Mouse (Mus musculus): ENCODE measurements around the gene Tm9sf2. TPM values are rescaled to one million over a fixed set of nuclear protein-coding genes. Genes with fewer than 3 reads are reported as not detected.

Tm9sf2 gene
- polyA plus RNA-seq, 1 experiment from 2014 or later, result 180 TPM

GRCm38 (mm10) chr14:122104881-122105280 is 2.0 kb upstream of the Tm9sf2 start:
- Histone ChIP-seq H3K4me3 (replicated peaks) (peak overlapping the region; percentile 100), H3K4me2 (peak overlapping the region; percentile 77), H3K9me3 (replicated peaks) (no peaks in the 10 kb centered on the region), H3K4me1 (peaks cover 31% of the 10 kb centered on the region), H3K27ac (peak overlapping the region; percentile 95), H3K9ac (peak overlapping the region; percentile 65), H3K36me3 (no peaks in the 10 kb centered on the region), H3K27me3 (no peaks in the 10 kb centered on the region)
- under 1% methylated on average over 24 of the region's 24 CpGs for WGBS
- peak; percentile 95 for ATAC-seq (replicated peaks; ENCODE audit: low FRiP score)

- 69% methylated on average over 16 of the region's 16 CpGs for WGBS
- peaks cover 31% of the 10 kb centered on the region for H3K4me1 ChIP-seq
- peak overlapping the region; percentile 77 for H3K4me2 ChIP-seq
- H3K27ac ChIP-seq, result peak overlapping the region; percentile 95
- H3K36me3 ChIP-seq, result 0 out of 2 replicates have a peak, but pooled peaks cover 1% of the 10 kb centered on the region
- H3K27me3 ChIP-seq, result no peaks in the 10 kb centered on the region
- H3K9me3 ChIP-seq (replicated peaks), result no peaks in the 10 kb centered on the region
- peak overlapping the region; percentile 65 for H3K9ac ChIP-seq
- H3K4me3 ChIP-seq (replicated peaks), result peak overlapping the region; percentile 100
- no peak for ATAC-seq (replicated peaks; ENCODE audit: low FRiP score)
Measured at GRCm38 (mm10) chr14:122105391-122106285, 1.2 kb upstream of the Tm9sf2 start.

- H3K36me3 ChIP-seq, result peaks cover 7% of the 10 kb centered on the region; the same call in 1 of the 2 replicates
- peak; percentile 27 for ATAC-seq (replicated peaks; ENCODE audit: low FRiP score)
Measured at GRCm38 (mm10) chr14:122107481-122108214, 810 bp downstream of the Tm9sf2 start.

GRCm38 (mm10) chr14:122111681-122112080 is 4.8 kb downstream of the Tm9sf2 start:
- H3K4me1 ChIP-seq, result peaks cover 27% of the 10 kb centered on the region
- H3K9me3 ChIP-seq (replicated peaks), result no peaks in the 10 kb centered on the region
- 84% methylated on average over 2 of the region's 2 CpGs for WGBS
- peaks cover 7% of the 10 kb centered on the region; the same call in 1 of the 2 replicates for H3K36me3 ChIP-seq
- H3K27me3 ChIP-seq, result no peaks in the 10 kb centered on the region
- no peak overlapping the region for H3K4me2 ChIP-seq
- H3K4me3 ChIP-seq (replicated peaks), result no peak overlapping the region
- H3K27ac ChIP-seq, result no peak overlapping the region
- no peak for ATAC-seq (replicated peaks; ENCODE audit: low FRiP score)
- no peak overlapping the region for H3K9ac ChIP-seq

More at GRCm38 (mm10) chr14:122107481-122108214, 810 bp downstream of the Tm9sf2 start:
- peak overlapping the region; percentile 77 for H3K4me2 ChIP-seq
- WGBS, result 3% methylated on average over 44 of the region's 44 CpGs
- no peaks in the 10 kb centered on the region for H3K9me3 ChIP-seq (replicated peaks)
- H3K4me1 ChIP-seq, result peaks cover 31% of the 10 kb centered on the region
- no peaks in the 10 kb centered on the region for H3K27me3 ChIP-seq
- peak overlapping the region; percentile 100 for H3K4me3 ChIP-seq (replicated peaks)
- H3K27ac ChIP-seq, result peak overlapping the region; percentile 99
- peak overlapping the region; percentile 98 for H3K9ac ChIP-seq

GRCm38 (mm10) chr14:122112311-122112710 is 5.5 kb downstream of the Tm9sf2 start:
- no peak overlapping the region for H3K27ac ChIP-seq
- 82% methylated on average over 5 of the region's 5 CpGs for WGBS
- no peaks in the 10 kb centered on the region for H3K27me3 ChIP-seq
- peaks cover 7% of the 10 kb centered on the region; the same call in 1 of the 2 replicates for H3K36me3 ChIP-seq
- peaks cover 30% of the 10 kb centered on the region for H3K4me1 ChIP-seq
- no peak for ATAC-seq (replicated peaks; ENCODE audit: low FRiP score)
- no peaks in the 10 kb centered on the region for H3K9me3 ChIP-seq (replicated peaks)
- H3K4me3 ChIP-seq (replicated peaks), result no peak overlapping the region
- no peak overlapping the region for H3K4me2 ChIP-seq
- no peak overlapping the region for H3K9ac ChIP-seq

GRCm38 (mm10) chr14:122116200-122116599 is 9.4 kb downstream of the Tm9sf2 start:
- H3K4me3 ChIP-seq (replicated peaks), result no peak overlapping the region
- peaks cover 15% of the 10 kb centered on the region for H3K4me1 ChIP-seq
- ATAC-seq (replicated peaks; ENCODE audit: low FRiP score), result no peak
- H3K27me3 ChIP-seq, result no peaks in the 10 kb centered on the region
- H3K27ac ChIP-seq, result no peak overlapping the region
- no peak overlapping the region for H3K9ac ChIP-seq
- H3K9me3 ChIP-seq (replicated peaks), result no peaks in the 10 kb centered on the region
- H3K36me3 ChIP-seq, result peaks cover 2% of the 10 kb centered on the region; the same call in 1 of the 2 replicates
- H3K4me2 ChIP-seq, result no peak overlapping the region
- WGBS, result 81% methylated on average over 1 of the region's 1 CpGs

GRCm38 (mm10) chr14:122130111-122130797 is 23.4 kb downstream of the Tm9sf2 start:
- Histone ChIP-seq H3K4me2 (no peak overlapping the region), H3K4me1 (no peaks in the 10 kb centered on the region), H3K9ac (no peak overlapping the region), H3K4me3 (replicated peaks) (no peak overlapping the region), H3K36me3 (peaks cover 72% of the 10 kb centered on the region), H3K27ac (no peak overlapping the region), H3K9me3 (replicated peaks) (no peaks in the 10 kb centered on the region), H3K27me3 (no peaks in the 10 kb centered on the region)
- 83% methylated on average over 5 of the region's 5 CpGs for WGBS
- ATAC-seq (replicated peaks; ENCODE audit: low FRiP score), result no peak

- Histone ChIP-seq H3K27ac (no peak overlapping the region), H3K27me3 (no peaks in the 10 kb centered on the region), H3K36me3 (peaks cover 61% of the 10 kb centered on the region), H3K9ac (no peak overlapping the region), H3K4me1 (no peaks in the 10 kb centered on the region), H3K9me3 (replicated peaks) (no peaks in the 10 kb centered on the region), H3K4me3 (replicated peaks) (no peak overlapping the region), H3K4me2 (no peak overlapping the region)
- 79% methylated on average over 2 of the region's 2 CpGs for WGBS
- ATAC-seq (replicated peaks; ENCODE audit: low FRiP score), result no peak
Measured at GRCm38 (mm10) chr14:122131644-122132043, 24.8 kb downstream of the Tm9sf2 start.

GRCm38 (mm10) chr14:122136368-122136928 is 29.6 kb downstream of the Tm9sf2 start:
- whole genome bisulfite sequencing, result 83% methylated on average over 3 of the region's 3 CpGs
- Histone ChIP-seq H3K36me3 (peaks cover 61% of the 10 kb centered on the region), H3K27ac (no peak overlapping the region), H3K4me3 (replicated peaks) (no peak overlapping the region), H3K9me3 (replicated peaks) (no peaks in the 10 kb centered on the region), H3K4me2 (no peak overlapping the region), H3K27me3 (no peaks in the 10 kb centered on the region), H3K4me1 (no peaks in the 10 kb centered on the region), H3K9ac (no peak overlapping the region)
- ATAC-seq (replicated peaks; ENCODE audit: low FRiP score), result no peak

- H3K4me2 ChIP-seq, result no peak overlapping the region
- H3K9ac ChIP-seq, result no peak overlapping the region
- peaks cover 62% of the 10 kb centered on the region for H3K36me3 ChIP-seq
- no peaks in the 10 kb centered on the region for H3K9me3 ChIP-seq (replicated peaks)
- no peaks in the 10 kb centered on the region for H3K27me3 ChIP-seq
- no peaks in the 10 kb centered on the region for H3K4me1 ChIP-seq
- no peak overlapping the region for H3K4me3 ChIP-seq (replicated peaks)
- WGBS, result 64% methylated on average over 7 of the region's 7 CpGs
- no peak for ATAC-seq (replicated peaks; ENCODE audit: low FRiP score)
- no peak overlapping the region for H3K27ac ChIP-seq
Measured at GRCm38 (mm10) chr14:122137234-122137633, 30.4 kb downstream of the Tm9sf2 start.

- no peak overlapping the region for H3K27ac ChIP-seq
- H3K4me2 ChIP-seq, result no peak overlapping the region
- H3K4me1 ChIP-seq, result no peaks in the 10 kb centered on the region
- ATAC-seq (replicated peaks; ENCODE audit: low FRiP score), result no peak
- no peak overlapping the region for H3K4me3 ChIP-seq (replicated peaks)
- peaks cover 77% of the 10 kb centered on the region for H3K36me3 ChIP-seq
- WGBS, result 65% methylated on average over 1 of the region's 1 CpGs
- no peaks in the 10 kb centered on the region for H3K27me3 ChIP-seq
- no peaks in the 10 kb centered on the region for H3K9me3 ChIP-seq (replicated peaks)
- no peak overlapping the region for H3K9ac ChIP-seq
Measured at GRCm38 (mm10) chr14:122140126-122140525, 33.3 kb downstream of the Tm9sf2 start.

Data from kidney, embryonic 15.5 days (tissue).